Mouse (Mus musculus) cerebellum, adult 8-10 months (tissue): ENCODE data around the gene Rps2.
A peak's percentile ranks its signal among the peaks of the same experiment; 100 is the strongest.
"Not testable (repeated sequence)": the region's sequence is repeated elsewhere in the genome, so short reads cannot be mapped to it uniquely, and the experiment has no call there.

Experiments used
- DNase-seq: peaks from one replicate; pipeline ENCODE4 v3.0.0; 2022

The Rps2 gene

GRCm38 (mm10) chr17:24717943-24718342 is at the start of gene Rps2, which contains the start of gene Rnf151:
Gene Rps2 (plus strand): TSS chr17:24718116.
Gene Rnf151 (minus strand): TSS chr17:24718063.
- no peak for DNase-seq

GRCm38 (mm10) chr17:24669214-24669544 is 48.7 kb upstream of the Rps2 start:
- DNase-seq, result not testable (repeated sequence)

DNA sequence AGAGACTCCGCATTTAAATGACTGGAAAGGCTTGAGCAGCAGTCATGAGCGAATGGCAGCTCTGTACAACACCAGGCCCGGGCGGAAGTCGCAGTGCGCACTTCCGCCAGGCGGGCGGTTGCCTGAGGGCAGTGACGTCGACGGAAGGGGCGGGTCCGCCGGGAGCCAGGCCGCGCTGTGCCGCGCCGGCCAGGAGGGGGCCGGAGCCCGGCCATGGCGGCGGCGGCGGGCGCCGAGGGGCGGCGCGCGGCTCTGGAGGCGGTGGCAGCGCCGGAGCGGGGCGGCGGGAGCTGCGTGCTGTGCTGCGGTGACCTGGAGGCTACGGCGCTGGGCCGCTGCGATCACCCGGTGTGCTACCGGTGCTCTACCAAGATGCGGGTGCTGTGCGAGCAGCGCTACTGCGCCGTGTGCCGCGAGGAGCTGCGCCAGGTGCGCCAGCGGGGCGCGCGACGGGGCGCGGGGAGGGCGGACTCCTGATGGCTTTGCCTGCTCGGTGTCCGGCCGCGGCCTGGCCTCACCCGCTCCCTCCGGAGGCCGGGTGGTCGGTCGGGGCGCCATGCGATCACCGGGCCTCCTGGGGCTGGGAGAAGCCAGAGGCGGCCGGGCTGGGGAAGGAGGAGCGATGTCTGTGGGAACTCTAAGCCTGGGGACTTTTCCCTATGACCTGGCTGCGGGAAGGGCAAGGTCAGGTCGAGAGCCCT is 48.2 kb upstream of the Rps2 start, which contains the start of gene Zfp598:
Gene Zfp598, plus strand, starts transcription at position 143 of the 701 bp plus-strand sequence.
- peak; percentile 91 for DNase-seq

GRCm38 (mm10) chr17:24670246-24670844 is 47.6 kb upstream of the Rps2 start:
- DNase-seq, result no peak

GRCm38 (mm10) chr17:24671346-24671745 is 46.6 kb upstream of the Rps2 start:
- no peak for DNase-seq

- DNase-seq, result no peak
These were observed 45.8 kb upstream of the Rps2 start for GRCm38 (mm10) chr17:24672141-24672540.

GRCm38 (mm10) chr17:24674277-24674676 is 43.6 kb upstream of the Rps2 start:
- no peak for DNase-seq

DNA sequence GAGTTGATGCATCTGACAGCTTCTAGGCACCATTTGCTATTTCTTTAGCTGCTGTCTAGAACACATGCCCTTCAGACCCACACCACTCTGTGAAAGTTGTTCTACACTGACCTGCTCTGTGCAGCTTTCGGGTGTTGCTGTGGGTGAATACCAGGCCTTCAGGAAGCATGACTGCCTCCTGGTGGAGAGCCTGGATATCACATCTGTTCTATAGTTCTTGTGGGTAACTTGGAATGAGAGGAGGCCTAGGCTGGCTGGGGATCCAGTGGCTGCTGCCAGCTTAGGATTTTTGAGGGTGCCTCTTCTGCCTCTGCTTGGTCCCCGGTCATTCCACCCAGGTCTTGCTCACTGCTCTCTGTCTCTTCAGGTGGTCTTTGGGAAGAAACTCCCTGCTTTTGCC is 41.7 kb upstream of the Rps2 start:
- peak; percentile 71 for DNase-seq

- DNase-seq, result no peak
These were observed 41.0 kb upstream of the Rps2 start for GRCm38 (mm10) chr17:24676877-24677276.

DNA sequence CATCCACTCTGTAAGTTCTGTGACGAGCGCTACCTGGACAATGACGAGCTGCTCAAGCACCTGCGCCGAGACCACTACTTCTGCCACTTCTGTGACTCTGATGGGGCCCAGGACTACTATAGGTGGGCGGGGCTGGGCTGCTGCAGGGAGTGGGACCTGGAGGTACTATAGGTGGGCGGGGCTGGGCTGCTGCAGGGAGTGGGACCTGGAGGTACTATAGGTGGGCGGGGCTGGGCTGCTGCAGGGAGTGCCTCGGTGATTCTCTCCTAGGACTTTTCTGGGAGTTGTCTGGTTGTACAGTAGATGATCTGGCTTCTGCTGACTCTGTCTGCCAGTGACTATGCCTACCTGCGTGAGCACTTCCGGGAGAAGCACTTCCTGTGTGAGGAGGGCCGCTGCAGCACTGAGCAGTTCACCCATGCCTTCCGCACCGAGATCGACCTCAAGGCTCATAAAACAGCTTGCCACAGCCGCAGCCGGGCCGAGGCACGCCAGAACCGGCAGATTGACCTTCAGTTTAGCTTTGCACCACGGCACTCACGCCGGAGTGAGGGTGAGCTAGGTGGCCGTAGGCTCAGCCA is 40.3 kb upstream of the Rps2 start:
- no peak for DNase-seq

GRCm38 (mm10) chr17:24686514-24686913 is 31.4 kb upstream of the Rps2 start:
- no peak for DNase-seq

DNA sequence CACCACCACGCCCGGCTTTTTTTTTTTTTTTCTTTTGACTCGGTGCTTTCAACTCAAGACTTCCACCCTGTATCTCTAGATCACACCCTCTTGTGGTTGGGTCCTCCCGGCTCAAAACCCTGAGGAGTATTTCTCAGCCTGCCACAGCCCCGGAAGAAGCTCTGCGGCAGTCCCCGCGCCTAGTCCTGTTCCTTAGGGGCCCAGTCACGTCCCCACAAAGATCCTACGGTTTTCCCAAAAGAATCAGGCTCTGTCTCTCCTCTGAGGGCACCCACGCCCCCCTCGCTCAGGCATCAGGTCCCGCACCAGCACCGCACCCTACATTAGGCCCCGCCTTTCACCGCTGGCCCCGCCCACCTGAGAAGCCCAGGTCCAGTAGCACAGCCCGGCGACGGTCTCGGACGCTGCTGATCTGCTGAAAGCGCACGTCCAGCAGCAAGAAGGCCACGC is 30.7 kb upstream of the Rps2 start:
- DNase-seq, result no peak

DNA sequence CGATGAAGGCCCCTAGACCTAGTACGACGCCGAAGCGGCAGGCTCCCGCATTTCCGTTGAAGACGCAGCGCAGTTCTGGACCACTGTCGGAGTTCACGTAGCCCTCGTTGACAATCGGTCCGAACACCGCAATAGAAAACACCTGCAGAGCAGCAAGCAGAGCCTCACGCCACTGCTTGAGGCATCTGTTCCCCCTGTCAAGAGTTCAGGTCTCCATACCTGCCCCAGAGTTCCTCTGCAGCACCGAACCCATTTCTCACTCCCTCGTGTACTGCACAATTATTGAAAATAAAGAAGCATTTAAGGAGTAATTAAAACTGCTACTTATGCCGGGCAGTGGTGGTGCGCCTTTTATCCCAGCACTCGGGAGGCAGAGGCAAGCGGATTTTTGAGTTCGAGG is 30.3 kb upstream of the Rps2 start:
- no peak for DNase-seq

DNA sequence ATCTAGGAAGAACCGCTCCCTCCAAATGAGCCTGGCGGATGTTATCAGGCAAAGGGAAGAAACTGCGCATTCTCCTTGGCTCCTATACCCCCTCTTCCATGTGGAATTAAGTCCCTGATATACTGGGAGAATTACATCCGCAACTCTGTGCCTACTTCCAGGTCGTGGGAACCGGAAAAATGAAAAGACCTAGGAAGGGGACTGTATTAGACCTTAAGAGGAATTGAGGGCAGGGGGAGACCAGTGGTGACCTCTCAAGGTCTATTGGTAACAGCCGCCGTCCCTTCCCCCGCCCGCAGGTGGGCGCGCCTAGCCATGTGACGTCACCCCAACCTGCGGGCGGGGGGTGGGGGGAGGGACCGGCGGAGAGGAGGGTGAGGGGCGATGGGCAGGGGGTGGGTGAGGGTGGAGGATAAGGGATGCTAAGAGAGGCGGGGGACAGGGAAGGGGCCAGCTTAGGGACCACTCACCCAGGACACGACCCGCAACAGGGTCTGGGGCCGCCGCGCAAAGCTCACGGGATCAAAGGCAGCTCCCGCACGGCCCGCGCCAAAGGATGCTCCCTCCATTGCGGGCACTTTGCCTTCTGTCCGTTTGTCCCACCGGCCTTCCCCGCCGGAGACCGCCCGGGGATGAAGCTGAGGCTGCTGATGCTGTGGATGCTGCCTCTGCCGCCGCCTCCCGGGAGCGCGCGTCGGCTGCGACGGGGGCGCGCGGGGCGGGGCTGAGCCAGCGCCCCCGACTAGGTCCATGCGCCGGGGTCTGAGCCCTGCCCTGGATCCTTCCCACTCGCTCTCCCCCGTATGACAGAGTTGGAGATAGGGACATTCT is 28.4 kb upstream of the Rps2 start, which contains the start of gene Syngr3:
Gene Syngr3, minus strand, starts transcription at position 705 of the 831 bp plus-strand sequence.
- DNase-seq, result peak; percentile 60

DNA sequence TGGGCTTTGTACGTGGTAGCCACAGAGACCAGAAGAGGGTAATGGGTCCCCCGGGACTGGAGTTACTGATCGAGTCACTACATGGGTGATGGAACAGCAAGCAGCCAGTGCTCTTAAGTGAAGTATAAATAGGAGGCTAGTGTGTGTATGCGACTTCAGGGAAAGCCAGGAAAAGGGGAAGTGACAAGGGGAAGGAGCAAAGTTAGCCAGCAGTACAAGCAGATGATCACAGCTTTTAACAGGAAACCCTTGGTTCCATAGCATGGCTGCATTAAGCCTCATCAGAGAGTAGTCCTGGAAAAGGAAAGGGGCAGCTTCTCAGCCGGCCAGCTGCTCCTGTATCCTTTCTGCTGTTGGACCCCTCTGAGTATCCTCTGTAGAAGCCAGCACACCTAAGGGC is 25.5 kb upstream of the Rps2 start:
- no peak for DNase-seq

- DNase-seq, result no peak
These were observed 22.4 kb upstream of the Rps2 start for GRCm38 (mm10) chr17:24695326-24696010.

DNA sequence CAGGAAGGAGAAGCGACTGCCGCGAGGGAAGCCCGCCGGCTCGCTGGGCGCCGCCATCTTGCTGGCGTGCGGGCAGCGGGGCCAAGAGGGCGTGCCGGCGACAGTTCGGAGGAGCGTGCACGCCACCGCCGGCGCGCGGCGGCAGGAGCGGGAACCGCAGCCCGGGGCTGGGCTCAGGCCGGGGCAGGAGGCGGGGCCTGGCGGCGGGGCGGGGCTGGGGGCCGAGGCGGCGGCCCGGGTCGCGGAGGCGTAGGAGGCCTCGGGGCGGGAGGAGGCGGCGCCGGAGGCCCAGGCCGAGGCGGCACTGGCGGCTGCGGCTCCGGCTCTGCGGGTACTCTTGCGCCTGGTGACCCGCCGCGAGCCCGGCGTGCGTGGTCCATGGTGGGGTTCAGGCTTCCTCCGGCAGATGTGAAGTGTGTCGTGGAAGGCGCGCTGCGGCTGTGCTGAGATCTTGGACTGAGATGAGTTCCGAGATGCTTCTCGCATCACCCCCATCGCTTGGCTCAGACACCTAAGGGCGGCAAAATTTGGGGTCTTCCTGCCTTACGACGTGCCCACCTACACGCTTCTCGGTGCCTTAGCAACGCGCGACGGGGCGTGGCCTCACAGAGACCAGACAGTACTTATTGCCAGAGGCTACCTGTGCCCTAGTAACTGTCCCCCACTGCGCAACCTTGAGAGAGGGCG is 21.8 kb upstream of the Rps2 start, which contains the start of the genes Gfer and Noxo1:
Gene Gfer, minus strand, starts transcription at position 146 of the 687 bp plus-strand sequence.
Gene Noxo1, plus strand, starts transcription at position 224 of the 687 bp plus-strand sequence.
- peak; percentile 77 for DNase-seq

DNA sequence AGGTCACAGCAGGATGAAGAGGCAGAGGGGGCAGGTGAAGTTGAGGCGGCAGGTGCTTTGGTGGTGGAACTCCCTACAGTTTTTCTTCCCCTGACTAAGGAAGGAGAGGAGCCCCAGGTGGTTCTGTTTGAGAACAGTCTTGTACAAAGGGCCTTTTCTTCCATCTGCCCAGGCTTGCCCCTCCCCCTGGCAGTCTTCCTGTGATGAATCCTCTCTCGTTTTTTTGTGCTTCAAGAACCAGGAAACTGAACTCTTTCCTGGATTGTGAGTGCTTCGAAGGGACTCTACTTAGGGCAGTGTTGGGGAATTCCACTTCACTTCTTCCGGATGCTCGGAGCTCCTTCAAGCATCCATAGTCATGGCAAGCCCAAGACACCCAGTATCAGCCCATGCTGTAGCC is 19.9 kb upstream of the Rps2 start:
- no peak for DNase-seq

GRCm38 (mm10) chr17:24698715-24699114 is 19.2 kb upstream of the Rps2 start:
- DNase-seq, result no peak

DNA sequence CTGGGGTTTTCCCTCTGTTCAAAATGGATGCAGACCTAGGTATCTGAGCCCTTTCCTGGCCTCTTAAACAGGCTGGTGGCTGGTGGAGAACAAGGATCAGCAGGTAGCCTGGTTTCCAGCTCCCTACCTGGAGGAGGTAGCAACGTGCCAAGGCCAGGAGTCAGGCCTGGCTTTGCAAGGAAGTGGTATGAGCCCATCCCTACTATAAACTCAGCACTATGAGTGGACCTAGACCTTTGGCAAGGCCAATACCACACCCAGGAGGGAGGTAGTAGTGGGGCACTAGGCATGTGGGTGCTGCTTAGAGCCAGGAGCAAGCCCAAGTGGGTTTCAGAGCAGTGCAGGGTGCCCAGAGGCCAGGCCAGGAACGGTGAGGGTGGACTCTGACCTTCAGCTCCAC is 18.4 kb upstream of the Rps2 start:
- DNase-seq, result no peak

- DNase-seq, result no peak
These were observed 16.7 kb upstream of the Rps2 start for GRCm38 (mm10) chr17:24701251-24701650.

DNA sequence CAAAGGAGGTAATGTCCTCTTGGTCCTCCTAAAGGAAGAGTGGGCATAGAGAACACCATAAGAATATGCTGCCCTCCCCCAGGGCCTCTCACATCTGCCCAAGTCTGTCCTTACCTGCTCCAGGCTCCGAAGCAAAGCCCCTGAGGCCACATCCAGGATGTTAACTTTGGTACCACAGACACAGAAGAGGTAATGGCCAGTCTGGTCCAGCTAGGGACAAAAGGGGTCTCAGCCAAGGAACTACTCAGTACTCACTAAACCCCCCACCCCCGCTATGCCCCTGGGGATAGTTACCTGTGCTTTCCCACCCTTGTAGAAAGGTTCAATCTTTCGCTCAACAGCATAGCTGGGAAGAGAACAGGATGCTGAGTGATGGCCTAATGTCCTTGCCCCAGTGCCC is 12.1 kb upstream of the Rps2 start:
- DNase-seq, result no peak
